Mouse (Mus musculus): ENCODE data around the gene Plcl2.
"Not testable (repeated sequence)": the region's sequence is repeated elsewhere in the genome, so short reads cannot be mapped to it uniquely, and the experiment has no call there.

The Plcl2 gene

DNA sequence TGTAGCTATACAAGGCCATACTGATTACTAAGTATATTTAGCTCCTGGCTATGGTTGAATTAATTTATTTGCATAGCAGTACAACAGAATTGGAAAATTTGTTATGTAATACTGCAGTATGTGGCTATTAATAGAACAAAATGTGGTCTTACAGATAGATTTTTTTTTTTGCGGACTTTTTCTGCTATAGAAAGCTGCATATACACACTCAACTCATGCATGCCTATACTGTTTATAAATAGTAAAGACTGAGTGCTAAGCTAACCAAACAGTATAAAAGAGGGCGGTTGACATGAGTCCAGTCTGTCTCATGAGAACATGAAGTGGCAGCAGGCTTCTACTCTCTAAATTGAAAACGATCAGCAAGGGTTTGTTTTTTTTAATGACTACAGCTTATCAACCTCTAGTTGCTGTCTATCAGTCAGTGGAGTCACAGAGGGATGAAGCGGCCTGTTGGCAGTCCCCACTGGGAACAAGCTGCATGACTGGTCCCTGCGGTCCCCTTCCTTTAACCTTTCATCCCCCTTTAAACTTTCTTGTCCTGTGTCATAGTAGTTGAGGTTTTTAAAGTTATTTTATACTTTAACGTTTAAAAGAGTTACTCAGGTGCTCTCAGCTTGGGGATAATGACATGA, 8.7 kb downstream of the Plcl2 start:
- ChIA-PET POLR2A (interaction anchor here in 2 of 4 experiments (1.0 to 1.5 kb wide), 2 partner anchors 9 to 15 kb away, joined by 3 to 4 read pairs; no protein-coding TSS in a partner anchor), CTCF (no interaction called here)

DNA sequence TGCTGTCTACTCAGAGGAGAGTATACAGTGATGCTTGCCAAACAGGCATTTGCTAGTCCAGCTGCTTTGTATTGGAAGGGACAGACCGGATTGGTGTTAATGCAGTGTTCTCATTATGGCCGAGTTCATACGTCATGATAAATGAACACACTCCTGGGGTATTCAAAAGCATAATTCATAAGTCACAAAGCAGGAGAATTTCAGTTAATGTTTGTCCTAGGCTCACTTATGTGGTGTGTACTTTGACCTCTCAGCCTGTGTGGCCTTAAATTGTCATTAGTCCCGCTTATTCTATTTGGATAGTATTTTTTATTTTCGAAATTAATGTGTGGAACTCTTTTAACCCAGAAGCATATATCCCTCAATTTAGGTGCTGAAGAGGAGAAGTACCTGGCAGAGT, 10.4 kb downstream of the Plcl2 start:
- ChIA-PET POLR2A (no interaction called here), CTCF (interaction anchor here in 1 of 4 experiments (0.7 kb wide), 1 partner anchor 255 kb away, joined by 9 read pairs; no protein-coding TSS in a partner anchor)

DNA sequence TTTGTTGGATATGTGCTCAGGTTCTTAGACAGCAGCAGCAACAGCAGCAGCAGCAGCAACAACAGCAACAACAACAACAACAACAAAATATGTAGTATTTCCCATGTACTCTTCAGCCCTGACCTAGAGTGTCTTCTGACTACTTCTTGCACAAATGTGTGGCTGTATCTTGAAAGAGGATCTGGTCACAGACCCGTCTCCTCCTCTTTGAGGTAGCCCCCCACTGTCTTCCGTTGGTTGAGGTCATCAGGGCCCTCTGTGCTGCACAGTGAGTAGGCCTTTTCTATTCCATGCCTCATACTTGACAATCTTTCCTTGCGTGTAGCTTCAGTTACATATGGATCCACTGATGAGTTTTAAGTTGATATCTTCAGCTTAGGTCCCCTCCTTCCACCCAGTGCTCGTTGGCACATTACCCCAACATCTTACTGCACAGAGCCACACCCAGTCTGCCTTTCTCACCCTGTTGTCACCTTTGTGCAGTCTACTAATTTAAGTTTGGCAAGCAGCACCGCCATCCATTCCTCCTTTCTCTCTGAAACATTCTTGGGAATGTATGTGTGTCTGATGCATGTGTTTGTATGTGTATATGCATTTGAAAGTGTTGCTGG, 13.4 kb downstream of the Plcl2 start:
- ChIA-PET CTCF (no interaction called here), POLR2A (interaction anchor here in 1 of 4 experiments (1.2 kb wide), 1 partner anchor 7 kb away, joined by 3 read pairs; no protein-coding TSS in a partner anchor)

DNA sequence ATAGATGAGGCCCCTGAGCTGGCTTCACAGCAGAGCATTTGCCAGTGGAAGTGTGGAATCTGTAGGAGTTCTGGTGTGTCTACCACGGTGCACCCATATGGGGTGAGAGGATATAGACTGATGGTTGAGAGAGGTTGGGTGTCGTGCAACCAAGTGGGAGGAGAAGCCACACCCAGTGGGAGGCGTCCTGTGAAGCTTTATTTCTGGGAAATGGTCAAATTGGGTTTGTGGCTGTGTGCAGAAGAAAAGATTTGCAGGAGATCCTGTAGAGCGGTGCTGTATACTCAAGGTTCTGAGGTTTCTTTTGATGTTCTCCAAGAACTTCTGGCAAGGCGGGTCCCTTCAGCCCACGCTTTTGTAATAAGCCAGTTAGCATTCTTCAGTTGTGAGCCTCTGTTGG, 15.8 kb downstream of the Plcl2 start:
- ChIA-PET POLR2A (no interaction called here), CTCF (interaction anchor here in 2 of 4 experiments (0.7 to 2.0 kb wide), 2 partner anchors 16 to 97 kb away, joined by 4 read pairs; partner anchors contain the start of gene Plcl2 (in 1 of the 2))

DNA sequence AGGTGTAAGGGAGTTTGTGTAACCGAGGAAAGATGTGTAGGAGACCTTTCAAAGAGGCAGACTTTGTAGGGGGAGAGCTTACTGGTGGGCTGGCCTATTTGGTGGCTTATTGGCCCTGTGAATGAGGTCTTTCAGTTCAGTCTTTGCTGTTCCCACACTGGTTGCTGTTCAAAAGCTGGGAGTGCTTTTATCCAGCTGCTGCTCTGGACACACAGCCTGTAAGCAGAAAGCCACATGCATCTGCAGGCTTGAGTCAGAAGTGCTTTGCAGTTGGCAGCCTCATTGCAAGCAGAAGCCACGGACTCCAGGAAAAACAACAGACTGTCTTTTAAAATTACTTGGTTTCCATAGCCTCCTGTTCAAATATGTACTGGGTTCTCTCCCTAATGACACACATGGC, 16.6 kb downstream of the Plcl2 start:
- ChIA-PET CTCF (interaction anchor here in 1 of 4 experiments (2.0 kb wide), 1 partner anchor 17 kb away, joined by 4 read pairs; the partner anchor contains the start of gene Plcl2), POLR2A (no interaction called here)

DNA sequence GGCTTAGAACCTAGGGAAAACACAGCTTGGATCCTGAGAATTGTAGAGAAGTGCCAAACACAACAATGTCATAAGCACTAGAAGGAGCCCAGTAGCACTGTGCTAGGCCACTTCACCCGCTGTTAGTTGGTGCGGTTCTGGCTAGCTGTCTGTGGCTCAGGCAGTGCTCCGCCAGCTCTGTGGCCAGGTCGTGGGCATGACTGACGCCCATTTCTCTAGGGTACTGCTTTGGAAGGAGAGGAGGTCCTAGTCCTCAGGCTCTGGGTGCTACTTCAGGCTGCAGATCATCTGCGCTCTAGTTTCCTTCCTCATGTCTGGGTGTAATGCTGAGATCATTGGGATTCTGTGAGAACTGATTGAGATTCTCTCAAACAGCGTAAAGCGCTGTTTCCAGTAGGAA, 20.9 kb downstream of the Plcl2 start:
- POLR2A ChIA-PET, result interaction anchor here in 1 of 4 experiments (0.7 kb wide), 1 partner anchor 8 kb away, joined by 3 read pairs; no protein-coding TSS in a partner anchor
- CTCF ChIA-PET, result interaction anchor here in 1 of 4 experiments (0.6 kb wide), 1 partner anchor 336 kb away, joined by 3 read pairs; no protein-coding TSS in a partner anchor

DNA sequence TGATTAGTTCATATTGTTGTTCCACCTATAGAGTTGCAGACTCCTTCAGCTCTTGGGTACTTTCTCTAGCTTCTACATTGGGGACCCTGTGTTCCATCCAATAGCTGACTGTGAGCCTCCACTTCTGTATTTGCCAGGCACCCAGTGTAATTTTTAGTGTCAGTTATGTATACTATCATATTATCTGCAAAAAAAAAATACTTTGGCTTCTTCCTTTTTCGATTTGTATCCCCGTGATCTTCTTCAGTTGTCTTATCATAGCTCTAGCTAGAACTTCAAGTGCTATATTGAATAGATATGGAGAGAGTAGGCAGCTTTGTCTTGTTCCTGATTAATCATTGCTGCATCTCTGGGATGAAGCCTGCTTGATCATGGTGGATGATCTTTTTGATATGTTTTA, 25.7 kb downstream of the Plcl2 start:
- CTCF ChIA-PET, POLR2A ChIA-PET: not testable (repeated sequence)

DNA sequence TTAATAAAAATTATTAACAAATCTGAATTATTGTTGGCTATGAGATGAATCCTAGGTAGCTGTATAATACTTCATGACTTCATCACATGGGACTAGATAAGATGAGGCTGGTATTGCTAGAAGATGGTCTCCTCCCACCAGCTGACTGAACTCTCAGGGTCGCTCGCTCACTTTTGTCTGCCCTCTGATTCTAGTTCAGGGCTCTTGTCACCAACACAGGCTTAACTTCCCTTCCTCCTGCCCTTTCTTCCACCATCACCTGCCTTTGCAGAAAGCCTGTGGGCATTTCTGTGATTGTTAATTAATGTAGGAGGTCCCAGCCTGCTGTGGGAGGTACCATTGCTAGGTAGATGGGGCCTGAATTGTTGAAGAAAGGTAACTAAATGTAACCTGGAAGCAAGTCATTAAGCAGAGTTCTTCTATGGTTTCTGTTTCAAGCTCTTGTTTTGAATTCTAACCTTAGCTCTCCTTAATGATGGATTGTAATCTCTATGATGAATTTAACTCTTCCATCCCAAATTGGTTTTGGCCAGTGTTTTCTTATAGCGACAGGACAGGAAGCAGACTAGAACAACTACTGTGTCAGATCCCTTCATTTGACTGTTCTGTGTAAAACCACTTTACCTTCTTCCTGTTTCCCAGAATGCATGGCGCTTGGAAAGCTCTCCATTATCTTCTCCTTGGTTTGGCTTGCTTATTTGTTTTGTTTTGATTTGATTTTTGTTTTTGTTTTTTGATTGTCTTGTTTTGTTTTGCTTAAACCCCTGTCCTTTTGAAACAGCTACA, 27.4 kb downstream of the Plcl2 start:
- POLR2A ChIA-PET, result no interaction called here

DNA sequence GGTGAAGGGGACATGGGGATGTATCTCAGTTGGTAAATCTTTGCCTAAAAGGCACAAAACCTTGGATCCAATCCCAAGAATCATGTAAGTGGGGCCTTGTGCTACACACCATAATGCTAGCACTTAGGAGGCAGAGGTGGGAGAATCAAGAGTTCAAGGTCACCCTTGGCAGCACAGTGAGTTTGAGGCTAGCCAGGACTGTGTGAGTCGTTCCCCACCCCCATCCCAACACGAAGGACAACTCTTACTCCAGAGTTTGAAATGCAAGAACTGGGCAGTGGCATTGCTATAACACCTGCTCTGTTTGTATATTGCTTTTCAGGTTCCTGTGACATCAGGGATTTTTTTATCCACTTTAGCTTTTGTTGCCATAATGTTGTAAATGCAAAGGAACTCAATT, 28.6 kb downstream of the Plcl2 start:
- POLR2A ChIA-PET, result interaction anchor here in 1 of 4 experiments (0.6 kb wide), 1 partner anchor 29 kb away, joined by 4 read pairs; the partner anchor contains the start of gene Plcl2
- CTCF ChIA-PET, result no interaction called here

More for the DNA sequence above, 27.4 kb downstream of the Plcl2 start:
- CTCF ChIA-PET, result no interaction called here

DNA sequence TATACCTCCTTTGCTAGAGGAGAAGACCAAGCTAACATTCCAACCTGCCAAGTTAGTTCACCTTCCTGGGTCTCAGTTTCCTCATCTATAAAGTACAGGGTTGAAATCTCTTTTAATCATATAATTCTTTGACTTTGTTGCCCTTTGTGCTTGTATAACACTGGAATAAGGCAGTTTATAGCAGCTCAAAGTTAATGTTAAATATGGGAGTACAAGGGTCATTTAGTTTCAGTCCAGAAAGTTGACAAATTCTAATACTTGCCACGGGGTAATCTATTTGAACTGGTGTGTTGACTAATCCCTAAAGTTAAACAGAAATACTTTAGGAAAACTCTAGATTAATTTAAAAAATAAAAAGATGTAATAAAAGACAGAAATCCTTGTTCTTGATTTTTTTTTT, 35.7 kb downstream of the Plcl2 start:
- CTCF ChIA-PET, result interaction anchor here in 1 of 4 experiments (0.9 kb wide), 1 partner anchor 252 kb away, joined by 3 read pairs; no protein-coding TSS in a partner anchor
- POLR2A ChIA-PET, result no interaction called here

DNA sequence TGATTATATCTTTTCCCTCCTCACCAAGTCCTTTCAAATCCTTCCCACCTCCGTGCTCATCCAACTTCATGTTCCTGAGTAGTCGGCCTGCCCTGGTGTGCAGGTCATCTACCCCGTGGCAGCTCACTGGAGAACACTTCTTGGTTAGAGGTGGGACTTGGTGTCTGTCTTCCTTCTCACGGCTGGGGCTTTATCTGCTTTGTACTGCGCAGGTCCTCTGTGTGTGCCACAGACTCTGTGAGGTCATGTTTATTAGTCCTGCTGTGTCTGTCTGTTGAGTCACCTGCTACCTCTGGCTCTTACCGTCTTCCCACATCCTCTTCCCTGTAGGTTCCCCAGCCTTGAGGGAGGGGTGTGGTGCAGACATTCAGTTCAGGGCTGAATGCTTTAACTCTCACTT, 36.1 kb downstream of the Plcl2 start:
- ChIA-PET POLR2A (no interaction called here), CTCF (interaction anchor here in 1 of 4 experiments (0.9 kb wide), 1 partner anchor 252 kb away, joined by 3 read pairs; no protein-coding TSS in a partner anchor)

DNA sequence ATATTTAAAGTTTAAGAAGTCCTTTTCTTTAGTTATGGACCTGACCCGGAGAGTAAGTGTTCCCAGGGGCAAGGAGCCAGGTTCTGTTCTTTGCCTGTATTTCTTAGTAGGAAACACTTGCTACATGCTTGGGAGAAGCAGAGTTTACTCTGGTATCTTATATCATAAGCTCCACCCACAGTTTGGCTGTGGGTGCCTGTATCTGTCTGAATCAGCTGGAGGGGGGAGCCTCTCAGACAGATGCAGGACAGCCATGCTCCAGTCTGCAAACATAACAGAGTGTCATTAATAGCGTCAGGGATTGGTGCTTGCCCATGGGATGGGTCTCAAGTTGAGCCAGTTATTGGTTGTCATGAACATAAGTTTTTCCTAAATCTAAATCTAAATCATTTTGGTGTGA, 42.9 kb downstream of the Plcl2 start:
- ChIA-PET CTCF (no interaction called here), POLR2A (no interaction called here)

DNA sequence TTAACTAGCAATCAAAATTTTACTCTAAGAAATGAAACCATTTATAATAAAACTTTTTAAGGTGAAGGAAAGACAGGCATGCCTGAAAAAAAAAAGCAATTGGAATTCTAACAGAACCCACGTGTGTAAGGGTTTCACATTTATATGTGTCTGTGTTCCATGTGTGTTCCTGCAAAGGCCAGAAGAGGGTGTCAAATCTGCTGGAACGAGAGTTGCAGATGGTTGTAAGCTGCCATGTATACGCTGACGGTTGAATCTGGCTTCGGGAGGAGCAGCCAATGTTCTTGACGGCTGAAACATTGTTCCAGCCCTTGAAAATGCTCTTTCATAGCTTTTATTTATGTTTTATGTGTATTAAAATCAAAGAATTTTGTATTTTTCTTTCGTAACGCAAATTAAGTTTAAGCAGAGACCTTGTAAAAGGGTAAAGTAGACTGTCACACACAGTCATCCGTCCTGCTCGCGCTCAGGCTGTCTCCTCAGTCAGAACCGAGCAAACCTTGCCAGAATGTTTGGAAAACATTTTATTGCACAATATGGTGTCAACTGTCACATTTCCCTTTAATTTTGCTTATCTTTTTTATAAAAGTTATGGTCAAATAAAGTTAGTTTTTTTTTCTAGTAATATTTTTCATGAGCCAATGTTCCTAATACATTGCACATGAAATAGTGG, 48.5 kb downstream of the Plcl2 start:
- ChIA-PET POLR2A (interaction anchor here in 2 of 4 experiments (0.5 to 0.7 kb wide), 2 partner anchors 87 to 1487 kb away, joined by 3 to 4 read pairs; no protein-coding TSS in a partner anchor), CTCF (interaction anchor here in 1 of 4 experiments (0.7 kb wide), 1 partner anchor 916 kb away, joined by 3 read pairs; no protein-coding TSS in a partner anchor)

DNA sequence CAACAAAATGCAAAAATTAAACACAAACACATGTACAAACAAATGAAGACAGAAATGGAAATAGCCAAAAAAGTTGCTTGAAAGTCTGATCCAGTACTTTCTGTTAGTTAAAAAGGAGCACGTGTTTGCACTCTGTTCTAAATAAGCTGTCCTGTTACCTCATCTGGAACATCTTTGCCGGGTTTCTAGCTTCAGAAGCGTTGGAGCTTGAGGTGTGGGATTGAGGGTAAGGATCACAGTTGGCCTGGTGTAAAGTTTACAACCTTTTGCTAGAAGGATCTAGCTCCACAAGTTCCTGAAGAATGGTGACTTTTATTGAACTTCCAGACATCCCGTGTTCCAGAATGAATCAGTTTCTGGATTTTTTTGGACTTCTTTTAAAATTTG, 49.0 kb downstream of the Plcl2 start:
- POLR2A ChIA-PET, result no interaction called here
- CTCF ChIA-PET, result interaction anchor here in 1 of 4 experiments (0.5 to 0.7 kb wide), 2 partner anchors 916 to 1317 kb away, joined by 3 to 10 read pairs; no protein-coding TSS in a partner anchor

DNA sequence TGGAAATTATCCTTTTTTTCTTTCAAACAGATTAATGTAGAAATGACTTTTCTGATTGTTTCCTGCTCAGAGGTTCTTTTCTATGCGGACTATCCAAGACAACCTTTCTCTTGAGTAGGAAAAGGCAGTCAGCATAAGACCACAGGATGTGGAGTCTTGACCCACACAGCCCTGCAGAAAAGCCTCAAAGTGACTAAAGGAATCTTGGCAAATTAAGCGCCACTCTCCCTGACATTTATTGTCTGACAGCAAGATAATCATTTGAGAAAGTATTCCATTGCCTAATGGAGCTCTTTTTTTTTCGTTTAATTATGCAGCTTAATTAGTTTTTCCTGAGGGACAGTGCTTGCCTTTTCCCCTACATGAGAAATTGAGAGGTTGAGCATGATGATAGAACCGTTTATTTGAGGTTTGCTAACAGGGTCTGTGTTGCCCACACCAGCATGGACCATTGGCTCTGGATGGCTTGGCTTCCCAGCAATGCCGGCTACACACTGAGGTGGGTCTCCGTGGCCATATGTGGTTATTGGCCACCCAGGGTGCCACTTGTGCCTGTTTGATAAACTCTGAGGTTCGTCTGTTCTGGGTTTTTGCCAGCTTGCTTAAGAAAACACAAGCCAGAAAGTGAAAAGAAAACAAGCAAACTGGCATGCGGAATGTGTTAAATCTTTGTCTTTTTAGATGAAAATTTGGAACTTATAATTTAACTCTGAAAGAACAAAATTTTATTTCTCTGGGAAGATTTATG, 56.3 kb downstream of the Plcl2 start:
- CTCF ChIA-PET, result no interaction called here
- POLR2A ChIA-PET, result no interaction called here

DNA sequence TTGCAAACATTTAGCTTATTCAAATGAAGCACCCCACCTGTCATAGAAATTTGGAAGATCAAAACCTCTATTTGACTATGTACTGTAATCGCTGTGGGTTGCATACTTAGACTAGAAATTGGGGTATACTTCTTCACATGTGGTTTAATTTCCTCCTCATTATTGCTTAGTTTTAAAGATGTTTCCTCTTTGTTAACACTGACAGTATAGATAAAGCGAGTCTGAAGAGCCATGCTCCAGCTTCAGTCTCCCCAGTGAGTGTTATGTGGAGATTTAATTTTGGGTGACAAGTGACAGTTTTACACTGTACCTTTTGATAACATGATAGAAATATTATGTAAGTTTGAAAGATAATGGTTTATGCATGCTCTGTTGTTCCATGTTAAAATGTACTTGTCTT, 59.6 kb downstream of the Plcl2 start:
- CTCF ChIA-PET, result no interaction called here

DNA sequence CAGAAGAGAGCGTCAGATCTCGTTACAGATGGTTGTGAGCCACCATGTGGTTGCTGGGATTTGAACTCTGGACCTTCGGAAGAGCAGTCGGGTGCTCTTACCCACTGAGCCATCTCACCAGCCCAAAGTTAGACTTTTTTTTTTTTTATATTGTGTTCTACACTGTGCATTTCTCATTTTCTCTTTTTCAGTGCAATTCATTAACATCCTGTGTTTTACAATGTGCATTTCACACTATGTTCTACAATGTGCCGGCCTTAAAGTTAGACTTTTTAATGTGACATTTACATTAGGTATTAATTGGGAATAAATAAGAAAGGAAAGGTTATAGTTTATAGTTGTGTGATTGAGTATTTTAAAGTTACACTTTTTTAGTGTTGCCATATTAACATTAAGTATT, 61.0 kb downstream of the Plcl2 start:
- CTCF ChIA-PET, POLR2A ChIA-PET: not testable (repeated sequence)

More for the DNA sequence above, 59.6 kb downstream of the Plcl2 start:
- POLR2A ChIA-PET, result no interaction called here

DNA sequence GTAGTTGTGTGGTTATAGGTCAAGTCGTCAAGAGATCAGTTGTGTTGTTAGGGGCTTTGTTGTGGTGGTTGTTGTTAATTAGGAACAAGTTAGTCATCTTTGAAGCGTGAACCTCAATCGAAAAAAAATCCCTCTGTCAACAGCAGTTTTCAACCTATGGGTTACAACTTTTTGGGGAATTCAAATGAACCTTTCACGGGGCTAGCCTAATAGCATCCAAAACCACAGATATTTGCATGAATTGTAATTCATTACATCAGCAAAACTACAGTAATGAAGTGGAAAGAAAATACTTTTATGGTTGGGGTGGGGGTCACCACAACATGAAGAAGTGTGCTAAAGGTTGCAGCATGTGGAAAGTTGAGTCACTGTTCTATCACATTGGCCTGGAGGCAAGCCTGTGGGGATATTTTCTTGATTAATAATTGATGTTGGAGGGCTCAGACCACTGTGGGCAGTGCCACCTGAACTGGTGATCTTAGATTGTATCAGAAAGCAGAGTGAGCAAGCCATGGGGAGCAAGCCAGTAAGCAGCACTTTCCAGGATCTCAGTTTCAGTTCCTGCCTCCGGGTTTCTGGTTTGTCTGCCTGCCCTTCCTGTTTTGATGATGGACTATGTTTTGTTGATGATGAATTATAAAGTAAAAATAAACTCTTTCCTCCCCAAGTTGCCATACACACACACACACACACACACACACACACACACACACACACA, 61.6 kb downstream of the Plcl2 start:
- POLR2A ChIA-PET, result no interaction called here
- CTCF ChIA-PET, result no interaction called here

All from embryonic stem cell, embryonic (primary cell).